Mouse (Mus musculus) Muller cell, postnatal 12 days (primary cell): ENCODE data around the gene Sytl3.
"Not testable (repeated sequence)": the region's sequence is repeated elsewhere in the genome, so short reads cannot be mapped to it uniquely, and the experiment has no call there.

Experiments
- DNase-seq: peaks from one replicate; pipeline ENCODE4 v3.0.0-alpha.2; 2015; ENCODE audit errors: inconsistent ontology term

Gene Sytl3

GRCm38 (mm10) chr17:6645668-6646067 is 13.2 kb upstream of the Sytl3 start:
- DNase-seq = not testable (repeated sequence)

- not testable (repeated sequence) for DNase-seq
Observed at GRCm38 (mm10) chr17:6646841-6647240, 12.1 kb upstream of the Sytl3 start.

- DNase-seq = not testable (repeated sequence)
Observed at GRCm38 (mm10) chr17:6647452-6647851, 11.4 kb upstream of the Sytl3 start.

GRCm38 (mm10) chr17:6650904-6651565 is 7.9 kb upstream of the Sytl3 start:
- not testable (repeated sequence) for DNase-seq

- DNase-seq = not testable (repeated sequence)
Observed at GRCm38 (mm10) chr17:6653341-6653946, 5.4 kb upstream of the Sytl3 start.

GRCm38 (mm10) chr17:6655087-6655511 is 3.8 kb upstream of the Sytl3 start:
- DNase-seq = peak; percentile 90

- DNase-seq = peak; percentile 64
Observed at GRCm38 (mm10) chr17:6655567-6656281, 3.2 kb upstream of the Sytl3 start, which contains the start of gene Dynlt1f. TSS of gene Dynlt1f (minus strand) at chr17:6655900.

GRCm38 (mm10) chr17:6656471-6656870 is 2.4 kb upstream of the Sytl3 start:
- not testable (repeated sequence) for DNase-seq

GRCm38 (mm10) chr17:6660589-6660988 is 1.7 kb downstream of the Sytl3 start:
- not testable (repeated sequence) for DNase-seq

- peak; percentile 70 for DNase-seq
Observed at GRCm38 (mm10) chr17:6661093-6661816, 2.4 kb downstream of the Sytl3 start.

GRCm38 (mm10) chr17:6662840-6663239 is 3.9 kb downstream of the Sytl3 start:
- DNase-seq = not testable (repeated sequence)

- DNase-seq = not testable (repeated sequence)
Observed at GRCm38 (mm10) chr17:6665389-6665788, 6.5 kb downstream of the Sytl3 start.

- not testable (repeated sequence) for DNase-seq
Observed at GRCm38 (mm10) chr17:6668522-6668921, 9.6 kb downstream of the Sytl3 start.

- not testable (repeated sequence) for DNase-seq
Observed at GRCm38 (mm10) chr17:6674297-6674696, 15.4 kb downstream of the Sytl3 start.

GRCm38 (mm10) chr17:6678063-6678462 is 19.2 kb downstream of the Sytl3 start:
- not testable (repeated sequence) for DNase-seq

GRCm38 (mm10) chr17:6681721-6682120 is 22.8 kb downstream of the Sytl3 start:
- DNase-seq = peak; percentile 41

GRCm38 (mm10) chr17:6683702-6684101 is 24.8 kb downstream of the Sytl3 start:
- DNase-seq = not testable (repeated sequence)

GRCm38 (mm10) chr17:6684464-6685287 is 25.8 kb downstream of the Sytl3 start:
- DNase-seq = not testable (repeated sequence)

GRCm38 (mm10) chr17:6685288-6685818 is 26.5 kb downstream of the Sytl3 start:
- not testable (repeated sequence) for DNase-seq

GRCm38 (mm10) chr17:6686299-6686971 is 27.5 kb downstream of the Sytl3 start:
- DNase-seq = not testable (repeated sequence)
